Mouse (Mus musculus) urinary bladder, adult 2 months (tissue): ENCODE measurements around the gene Fgf3. TPM values are rescaled to one million over a fixed set of nuclear protein-coding genes. Genes with fewer than 3 reads are reported as not detected.

Experiments used
- polyA plus RNA-seq: library from polyadenylated mRNA; depleted of rRNA; stranded (reverse); fragments of >200 nt; gene quantifications from 2 replicates; pipeline ENCODE4 v1.2.3, GENCODE M21; 2012; rRNA removed

The Fgf3 gene
- polyA plus RNA-seq, 1 experiment = not detected

Other genes starting within 250 kb of the Fgf3 start
- gene Ano1, start 86.1 kb upstream of the Fgf3 start, polyA plus RNA-seq = 83.6 and 95.0 TPM in 2 replicates
- not detected in 2 replicates for gene Fgf4, start 9.3 kb downstream of the Fgf3 start, polyA plus RNA-seq
- gene Fgf15, start 58.4 kb downstream of the Fgf3 start, polyA plus RNA-seq = not detected in 2 replicates
- 48.1 and 48.3 TPM in 2 replicates for gene LTO1, start 77.0 kb downstream of the Fgf3 start, polyA plus RNA-seq
- gene Ccnd1, start 101.8 kb downstream of the Fgf3 start, polyA plus RNA-seq = 79.1 and 96.1 TPM in 2 replicates